Mouse (Mus musculus) layer of hippocampus, adult 9-10 months (tissue): ENCODE measurements around the gene Fam135a.
"Not testable (repeated sequence)": the region's sequence is repeated elsewhere in the genome, so short reads cannot be mapped to it uniquely, and the experiment has no call there.

Experiments used
- DNase-seq: peaks from one replicate; pipeline ENCODE4 v3.0.0; 2022; ENCODE audit warnings: low spot score

Gene Fam135a

DNA sequence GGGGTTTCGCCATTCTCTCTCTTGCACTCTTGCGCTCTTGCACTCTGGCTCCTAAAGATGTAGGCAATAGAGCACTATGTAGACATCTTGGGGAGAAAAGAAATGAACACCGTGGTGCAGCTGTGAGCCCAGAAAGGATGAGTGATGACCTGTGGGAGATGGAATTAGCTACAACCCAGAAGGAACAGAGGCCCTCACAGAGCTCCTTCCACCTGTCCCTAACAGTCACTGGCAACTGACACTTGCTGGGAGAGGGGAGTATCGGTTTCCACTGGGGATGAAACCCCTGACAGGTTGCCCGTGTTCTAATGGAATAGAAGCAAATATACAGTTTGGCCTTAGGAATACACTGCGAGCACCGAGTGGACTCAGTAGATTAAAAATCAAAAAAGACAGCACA, 31.3 kb downstream of the Fam135a start:
- DNase-seq = no peak

DNA sequence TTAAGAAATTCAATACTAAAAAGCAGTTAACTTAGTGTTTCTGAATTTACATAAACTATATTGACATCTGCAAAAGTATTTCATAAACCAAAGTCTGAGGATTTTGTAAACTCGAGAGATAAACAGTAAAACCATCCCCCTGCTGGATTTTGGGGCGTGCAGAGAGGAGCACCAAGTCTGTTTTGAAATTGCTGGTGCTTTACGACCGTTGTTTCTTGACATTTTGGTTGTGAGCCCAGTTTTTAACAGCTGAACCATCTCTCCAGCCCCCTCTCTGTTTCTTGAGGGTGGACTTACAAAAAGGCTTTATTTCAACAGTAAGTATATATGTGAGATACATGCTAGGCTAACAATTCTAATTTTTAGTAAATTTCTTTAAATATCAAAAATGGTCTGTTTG, 33.4 kb downstream of the Fam135a start:
- no peak for DNase-seq

DNA sequence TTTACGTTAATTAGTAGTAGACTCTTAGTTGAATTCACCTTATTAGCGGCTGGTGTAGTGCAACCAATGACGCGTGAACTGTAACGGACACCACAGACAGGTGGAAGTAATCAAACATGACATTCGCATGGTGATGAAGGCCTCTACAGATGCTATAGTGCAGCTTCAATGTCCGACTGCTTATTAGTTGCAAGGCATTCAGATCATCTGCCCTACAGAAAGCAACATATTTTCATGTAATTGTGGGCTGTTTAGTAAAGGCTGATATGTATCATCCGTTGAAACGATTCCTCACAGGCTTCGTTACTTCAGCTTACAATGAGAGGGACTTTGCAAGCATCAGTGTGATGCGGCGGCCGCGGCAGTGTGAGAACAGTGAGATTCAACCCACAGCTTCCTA, 44.4 kb downstream of the Fam135a start:
- DNase-seq = no peak

DNA sequence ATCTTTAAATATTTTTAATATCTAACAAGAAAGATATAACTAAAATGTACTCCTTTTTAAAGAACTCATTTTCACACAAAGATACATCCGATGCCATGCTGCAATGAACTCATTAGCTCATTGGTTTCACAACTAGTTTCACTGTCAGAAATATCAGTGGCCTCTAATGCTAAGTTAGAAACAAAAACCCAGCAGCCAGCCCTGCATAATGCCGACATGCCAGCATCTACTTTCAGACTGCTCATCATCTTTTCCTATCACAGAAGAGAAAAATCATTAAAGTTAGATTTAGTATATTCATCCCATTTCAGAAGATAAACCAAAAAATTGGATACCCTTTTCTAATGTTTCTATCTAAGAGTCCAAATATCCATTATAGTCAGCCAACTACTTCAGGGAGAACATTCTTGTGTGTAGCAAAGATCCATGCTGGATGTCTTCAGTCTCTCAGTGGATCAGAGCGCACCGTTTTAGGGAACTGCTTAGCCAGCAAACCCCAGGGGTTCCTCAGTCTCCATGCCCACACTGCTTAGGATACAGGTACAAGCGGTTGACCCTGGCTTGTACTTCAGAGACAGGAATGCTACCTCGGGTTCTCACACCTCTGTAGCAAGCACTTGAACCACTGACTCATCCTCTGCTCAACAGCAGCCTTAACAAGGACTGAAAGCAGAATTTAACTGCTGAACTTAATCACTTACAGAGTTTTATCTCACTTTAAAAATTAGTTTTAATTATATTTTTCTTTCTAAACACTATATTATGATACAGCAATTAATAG, 53.2 kb downstream of the Fam135a start:
- no peak for DNase-seq

DNA sequence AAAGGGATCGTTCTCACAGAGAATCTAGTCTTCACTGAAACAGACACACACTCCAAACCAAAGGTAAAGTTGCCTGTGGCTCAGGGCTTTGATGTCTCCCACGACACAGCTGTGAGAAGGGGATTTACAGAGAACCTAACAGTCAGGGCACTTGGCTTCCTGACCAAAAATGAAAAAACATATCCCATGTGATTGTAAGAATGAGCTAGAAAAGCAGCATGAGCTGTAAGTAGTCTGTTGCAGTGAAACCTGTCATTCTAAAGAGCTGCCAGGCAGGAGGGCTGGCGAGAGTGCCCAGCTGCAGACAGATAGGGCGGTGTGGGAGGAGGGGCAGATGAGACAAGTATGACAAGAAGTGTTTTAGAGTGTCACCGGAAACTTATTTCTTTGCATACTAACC, 54.5 kb downstream of the Fam135a start:
- DNase-seq = no peak

DNA sequence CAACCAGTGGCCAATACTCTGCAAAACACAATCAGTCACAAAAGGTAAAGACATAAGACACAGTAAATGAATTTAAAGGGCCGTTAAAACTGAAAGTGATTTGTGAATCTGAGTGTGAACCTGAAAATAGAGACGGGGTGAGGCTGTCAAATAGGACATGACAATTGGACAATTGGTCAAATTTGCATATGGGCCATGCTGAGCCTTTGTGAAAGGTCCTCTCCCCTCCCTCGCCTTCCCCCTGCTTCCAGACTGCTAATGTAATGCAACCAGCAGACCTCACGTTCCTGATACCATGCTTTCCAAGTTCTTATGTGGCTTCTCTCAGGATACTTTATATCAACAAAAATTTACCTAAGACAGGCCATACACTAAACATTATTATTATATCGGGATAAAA, 57.1 kb downstream of the Fam135a start:
- DNase-seq = no peak

DNA sequence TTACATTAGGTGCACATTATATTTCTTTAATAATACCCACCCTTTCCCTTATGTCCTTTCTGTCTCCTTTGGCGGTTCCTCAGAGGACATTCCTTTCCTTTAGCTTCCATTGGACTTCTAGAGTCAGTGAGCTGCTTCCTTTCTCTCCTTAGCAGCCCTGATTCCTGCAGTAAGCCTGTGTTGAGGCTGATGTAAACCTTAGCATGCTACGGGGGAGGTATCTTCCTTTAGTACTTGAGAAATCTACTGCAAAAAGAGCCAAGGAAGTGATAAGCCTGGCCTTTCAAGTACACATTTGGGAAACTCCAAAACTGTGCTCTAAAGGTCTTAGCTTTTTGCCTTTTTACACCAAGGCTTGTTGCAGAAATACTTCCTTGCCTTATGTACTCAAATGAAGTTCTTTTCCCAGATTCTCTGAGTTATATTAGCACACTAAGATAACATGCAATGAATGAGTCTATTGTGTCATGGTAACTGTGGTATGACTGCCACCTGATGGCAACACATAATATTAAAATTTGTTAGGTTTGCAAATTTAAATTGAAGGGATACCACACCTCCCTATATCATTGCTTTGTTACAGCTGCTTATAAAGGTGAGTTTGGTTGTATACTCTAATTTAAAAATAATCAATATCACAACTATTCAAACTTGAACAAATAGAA, 66.2 kb downstream of the Fam135a start:
- DNase-seq = peak; percentile 45

DNA sequence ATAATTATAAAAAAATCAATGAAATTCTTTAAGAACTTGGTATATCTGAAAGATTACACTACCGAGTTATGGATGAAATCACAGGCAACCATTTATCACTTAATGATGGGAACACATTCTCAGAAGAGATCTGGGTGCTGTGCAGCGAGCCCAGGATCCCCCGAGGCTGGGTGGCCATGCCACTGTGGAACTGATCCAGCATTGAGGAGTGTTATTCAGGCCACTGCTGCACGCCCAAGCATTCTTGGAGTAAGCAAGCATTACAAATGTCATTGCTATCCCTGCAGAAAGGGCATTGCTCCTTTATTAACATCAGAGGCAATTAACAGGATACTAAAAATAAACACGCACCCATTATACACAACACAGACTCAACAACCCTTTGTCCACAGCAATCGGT, 89.3 kb downstream of the Fam135a start:
- DNase-seq = no peak

DNA sequence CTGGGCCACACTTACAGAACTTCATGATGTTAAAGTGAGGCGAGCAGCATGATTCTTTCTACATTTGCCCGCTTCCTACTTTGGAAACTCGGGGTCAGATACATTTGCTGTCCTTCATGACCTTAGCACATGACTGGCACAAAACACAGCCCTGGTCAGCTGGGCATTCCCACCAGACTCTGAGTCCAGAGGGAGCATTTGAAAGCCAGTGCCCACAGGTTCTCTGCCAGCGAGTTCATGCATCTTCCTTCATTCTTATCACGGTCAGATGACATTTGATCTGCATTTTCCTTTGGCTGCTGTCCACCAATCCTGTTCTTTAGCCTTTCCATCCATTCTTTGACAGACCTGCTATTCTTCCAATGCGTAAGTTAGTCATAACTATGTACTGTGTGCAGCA, 90.1 kb downstream of the Fam135a start:
- DNase-seq = no peak

DNA sequence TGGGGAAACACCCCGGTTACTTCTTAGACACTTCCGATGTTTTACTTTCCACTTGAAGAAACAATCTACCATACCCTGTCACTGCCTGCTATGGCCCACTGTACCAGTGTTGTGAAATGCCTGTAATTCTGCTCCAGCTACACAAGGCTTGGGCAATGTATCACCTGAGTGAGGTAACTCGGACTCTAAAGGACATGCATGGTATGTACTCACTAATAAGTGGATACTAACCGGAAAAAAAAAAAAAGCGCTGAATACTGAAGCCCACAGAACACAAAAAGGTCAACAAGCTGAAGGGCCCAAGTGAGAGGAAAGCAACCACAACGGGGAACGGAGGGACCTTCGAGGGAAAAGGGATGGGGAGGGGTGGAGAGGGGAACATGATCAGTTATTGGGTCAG, 92.5 kb downstream of the Fam135a start:
- DNase-seq = no peak

DNA sequence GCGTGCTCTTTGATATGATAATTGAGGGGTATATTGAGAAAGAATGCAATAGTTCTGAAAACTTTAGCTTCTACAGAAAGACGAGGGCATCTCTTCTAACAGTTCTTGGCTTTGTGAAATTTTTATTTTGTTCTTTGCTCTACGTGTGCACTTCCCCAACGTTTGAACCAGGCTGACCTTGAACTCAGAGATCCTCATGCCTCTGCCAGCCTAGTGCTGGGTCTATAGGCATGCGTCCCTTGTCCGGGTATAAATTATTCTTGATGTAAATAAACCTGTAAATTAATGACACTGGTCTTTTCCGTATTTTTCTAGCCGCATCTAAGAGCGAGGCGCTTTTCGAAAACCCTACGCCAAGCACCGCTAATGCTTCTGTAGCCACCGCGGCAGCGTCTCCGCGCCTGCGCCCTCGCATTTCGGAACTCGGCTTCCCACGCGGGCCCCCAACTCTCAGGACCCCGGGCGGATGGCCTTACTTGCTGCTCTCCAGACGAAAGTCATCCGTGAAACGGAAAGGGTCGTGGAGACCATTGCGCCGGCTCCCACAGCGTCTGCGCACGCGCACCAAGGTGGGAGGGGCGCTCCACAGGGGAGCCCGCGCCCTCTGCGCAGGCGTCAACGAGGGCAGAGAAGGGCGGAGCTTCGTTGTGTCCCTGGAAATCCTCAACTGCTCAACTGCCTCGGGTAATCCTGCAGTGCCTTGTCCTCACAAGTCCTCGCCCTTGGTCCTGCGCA, 94.9 kb downstream of the Fam135a start, which contains the start of gene Sdhaf4:
TSS of gene Sdhaf4 (minus strand) at position 587 of the 735 bp plus-strand sequence.
- peak; percentile 87 for DNase-seq

DNA sequence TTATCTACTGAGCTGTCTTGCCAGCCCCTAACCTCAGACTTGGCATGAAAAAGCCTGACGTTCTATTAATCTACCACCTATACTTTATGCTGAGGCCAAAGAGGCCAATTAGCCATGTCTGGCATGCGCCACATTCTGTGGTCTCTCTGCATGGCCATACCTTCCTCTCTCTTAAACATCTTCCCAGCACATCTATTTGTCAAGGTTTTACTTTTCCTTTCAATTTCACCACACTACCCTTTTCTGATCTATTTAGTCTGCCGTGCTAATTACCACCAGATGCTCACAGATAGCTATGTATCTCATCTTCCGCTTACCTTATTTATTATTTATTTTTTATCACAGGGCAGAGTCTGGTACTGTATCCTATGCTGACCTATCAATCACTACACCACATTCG, 100.8 kb downstream of the Fam135a start:
- DNase-seq = no peak

DNA sequence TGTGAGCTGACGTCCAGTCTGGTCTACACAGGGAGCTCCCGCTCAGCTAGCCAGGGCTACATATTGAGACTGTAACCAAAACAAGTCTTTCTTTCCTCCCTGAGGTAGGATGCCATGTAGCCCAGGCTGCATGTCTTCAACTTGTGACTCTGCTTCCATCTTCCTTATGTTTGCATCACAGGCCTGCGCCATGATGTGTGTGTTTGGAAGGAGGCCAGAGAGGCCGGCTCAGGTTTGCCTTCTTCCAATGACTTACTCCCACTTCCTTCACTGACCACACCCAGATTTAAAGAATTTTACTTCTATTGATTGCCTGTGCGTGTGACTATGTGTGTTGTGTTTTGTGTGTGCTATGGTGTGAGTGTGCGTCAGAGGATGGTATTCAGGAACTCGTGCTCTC, 101.3 kb downstream of the Fam135a start:
- DNase-seq = no peak

DNA sequence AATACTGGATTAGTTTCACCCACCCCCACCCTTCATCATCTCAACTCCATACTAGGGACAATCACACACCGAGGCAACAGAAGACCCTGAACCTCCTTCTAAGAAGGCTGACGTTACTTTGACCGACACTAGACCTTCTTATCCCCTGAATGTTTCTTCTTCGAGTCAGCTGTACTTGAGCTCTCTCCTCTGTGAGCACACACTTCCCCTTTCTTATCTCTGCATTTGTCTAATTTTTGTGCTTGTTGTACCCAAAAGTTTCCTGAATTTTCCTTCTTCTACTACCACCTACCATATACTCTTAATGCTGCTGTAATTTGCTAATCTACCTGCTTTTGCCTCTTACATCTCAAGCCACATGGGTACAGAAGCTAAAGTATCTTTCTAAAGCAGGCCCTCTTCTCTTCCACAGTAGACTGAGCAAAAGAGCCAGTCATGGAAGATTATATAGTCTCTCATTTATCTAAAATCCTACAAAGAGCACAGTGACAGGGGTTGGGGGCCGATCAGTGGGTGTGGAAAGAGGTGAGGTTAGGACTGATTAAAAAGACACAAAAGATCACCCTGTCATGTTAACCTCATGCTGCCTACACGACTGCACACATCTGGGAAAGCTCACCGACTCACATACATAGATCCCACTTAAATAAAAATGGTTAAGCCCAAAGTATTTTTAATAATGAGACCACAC, 101.9 kb downstream of the Fam135a start:
- DNase-seq = no peak

DNA sequence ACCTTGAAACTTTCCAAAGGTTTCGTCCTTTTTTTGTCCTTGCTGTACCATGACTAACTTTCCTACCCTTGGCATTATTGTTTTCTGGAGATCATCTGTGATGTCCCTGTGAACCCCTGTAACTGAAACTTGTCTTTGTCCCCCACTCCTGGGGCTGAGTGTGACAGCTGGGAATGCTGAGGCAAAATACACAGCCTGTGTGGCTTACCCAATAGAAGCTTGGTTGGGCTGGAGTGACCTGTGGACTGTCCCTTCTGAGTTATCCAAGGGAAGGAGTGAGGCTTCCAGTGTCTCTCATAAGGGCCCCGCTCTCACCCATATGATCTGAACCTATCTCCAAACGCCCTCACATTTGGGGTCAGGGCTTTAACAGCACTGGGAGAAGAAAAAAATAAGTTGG, 102.6 kb downstream of the Fam135a start:
- no peak for DNase-seq

DNA sequence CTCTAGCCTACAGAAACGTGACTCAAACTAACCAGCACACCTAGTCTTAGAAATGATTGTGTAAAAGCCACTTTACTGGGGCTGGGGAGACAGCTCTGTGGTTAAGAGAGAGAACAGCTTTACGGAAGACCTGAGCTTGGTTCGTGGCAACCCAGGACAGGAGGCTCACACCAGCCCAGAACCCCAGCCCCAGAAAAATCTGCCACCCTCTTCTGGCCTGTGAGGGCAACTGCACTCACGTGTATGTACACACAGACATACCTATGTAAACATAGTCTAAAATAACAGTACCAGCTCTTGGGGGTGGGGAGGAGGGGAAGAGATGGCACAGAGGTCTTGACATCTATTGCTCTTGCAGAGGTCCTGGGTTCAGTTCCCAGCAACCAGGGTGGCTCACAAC, 104.7 kb downstream of the Fam135a start:
- no peak for DNase-seq

DNA sequence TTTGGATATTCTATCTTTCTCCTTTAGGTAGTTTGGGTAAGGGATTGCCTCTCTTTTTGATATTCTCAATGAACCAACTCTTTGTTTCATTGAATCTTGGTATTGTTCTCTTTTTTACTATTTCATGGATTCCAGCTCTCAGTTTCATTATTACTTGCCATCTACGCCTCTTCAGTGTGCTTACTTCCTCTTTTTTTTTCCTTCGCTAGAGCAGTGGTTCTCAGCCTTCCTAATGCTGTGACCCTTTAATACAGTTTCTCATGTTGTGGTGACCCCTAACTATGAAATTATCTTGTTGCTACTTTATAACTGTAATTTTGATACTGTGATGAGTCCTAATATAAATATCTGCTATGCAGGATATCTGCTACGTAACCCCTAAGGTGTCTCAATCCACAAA, 117.0 kb downstream of the Fam135a start:
- no peak for DNase-seq

DNA sequence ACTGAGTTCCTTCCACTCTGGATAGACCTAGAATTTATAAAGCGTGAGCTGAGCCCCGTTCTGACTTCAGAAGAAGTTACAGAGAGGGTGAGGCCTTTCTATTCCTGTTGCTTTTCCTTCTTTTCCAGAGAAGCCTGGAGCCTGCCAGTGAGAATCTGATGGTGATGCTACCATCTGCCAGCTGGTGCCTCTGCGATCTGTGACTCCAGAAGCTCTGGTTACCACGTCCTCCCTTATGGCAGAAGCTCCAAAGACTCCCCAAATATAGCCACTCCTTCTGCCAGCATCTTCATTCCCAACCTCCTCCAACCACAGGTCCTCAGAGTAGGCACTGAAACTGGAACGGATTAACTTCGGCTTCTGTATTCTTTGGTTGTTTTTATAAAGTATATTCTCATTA, 121.9 kb downstream of the Fam135a start:
- DNase-seq = no peak

DNA sequence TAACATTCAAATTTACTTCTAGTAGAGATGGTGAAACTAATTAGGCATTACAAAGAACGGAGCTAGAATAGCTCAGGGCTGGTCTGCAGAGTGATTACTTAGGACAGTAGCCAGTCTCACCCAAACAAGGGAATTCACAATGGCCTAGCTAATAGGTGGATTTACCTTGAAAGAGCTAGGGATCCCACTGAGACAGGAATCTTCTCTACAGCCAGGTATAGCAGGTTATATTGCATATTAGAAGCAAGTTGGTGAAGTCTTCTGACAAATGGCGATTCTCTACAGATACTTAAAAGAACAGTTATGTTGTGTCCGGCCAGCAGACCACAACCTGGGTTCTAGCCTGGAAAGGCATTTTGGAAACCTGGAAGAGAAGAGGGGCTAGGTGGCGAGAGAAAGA, 129.0 kb downstream of the Fam135a start:
- not testable (repeated sequence) for DNase-seq

DNA sequence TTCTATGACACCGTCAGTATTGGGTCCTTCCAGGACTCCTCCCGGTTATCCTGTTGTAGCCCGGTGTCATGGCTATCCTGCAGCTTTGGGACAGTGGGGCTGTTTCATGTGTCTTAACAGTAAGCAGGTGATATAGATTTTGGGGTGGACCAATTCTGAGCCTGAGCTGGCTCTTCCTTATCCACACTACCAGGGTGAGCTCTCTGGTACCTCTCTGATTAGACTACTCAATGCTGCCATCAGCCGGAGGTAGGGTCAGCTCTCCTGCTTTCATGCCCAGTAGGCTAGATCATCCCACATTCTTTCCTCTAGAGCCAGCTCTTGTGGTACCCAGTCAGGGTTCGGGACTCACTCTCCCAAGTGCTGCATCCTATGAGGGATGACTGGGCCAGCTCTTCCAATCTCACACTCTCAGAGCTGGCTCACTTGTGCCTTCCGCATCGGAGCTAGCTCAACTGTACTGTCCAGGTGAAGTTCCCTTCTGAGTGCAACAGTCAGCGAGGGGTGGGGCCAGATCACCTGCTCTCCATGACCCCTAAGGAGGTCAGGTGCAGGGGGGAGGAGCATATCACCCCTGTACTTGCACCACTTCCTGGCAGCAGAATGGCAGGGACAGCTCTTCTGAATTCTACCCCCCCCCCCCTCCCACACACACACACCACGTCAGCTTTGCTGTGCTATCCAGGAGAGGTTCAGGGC, 132.0 kb downstream of the Fam135a start:
- no peak for DNase-seq

DNA sequence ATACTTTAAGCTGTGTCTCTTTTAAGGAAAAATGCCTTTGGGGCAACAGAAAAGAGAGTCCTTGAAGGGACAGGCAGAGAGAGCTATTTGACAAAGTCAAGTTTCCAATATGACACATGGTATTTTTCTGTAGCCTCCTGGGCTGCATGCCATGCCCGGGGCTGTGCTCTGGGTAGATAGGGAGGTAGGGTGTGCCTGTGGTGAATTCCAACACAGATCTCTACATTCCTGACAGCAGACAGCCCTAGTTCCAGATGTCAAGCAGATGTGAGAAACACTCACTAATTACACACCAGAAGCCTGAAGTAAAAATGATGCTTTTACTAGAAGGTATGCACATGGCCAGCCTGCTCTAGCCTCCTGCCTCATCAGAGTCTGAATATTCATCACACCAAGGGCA, 133.9 kb downstream of the Fam135a start:
- no peak for DNase-seq
